Mouse (Mus musculus) intestine, embryonic 15.5 days (tissue): ENCODE measurements at regions not wholly inside any gene's neighbourhood (a gene's known extent, or its start where the extent isn't known, plus 50 kb on each side); places are given as distances from the start of the nearest gene placed in this dataset.

Experiments used
- ATAC-seq: fragments of 200-750 bp; cut with Nextera tagmentation; 2 replicates; pipeline ENCODE4 v1.8.0; 2017; ENCODE audit warnings: moderate TSS enrichment, moderate library complexity
- H3K27ac ChIP-seq: fragments of 300-500 bp; sonication (generic); 2 replicates; pipeline ENCODE4 v1.5.1; 2015; ENCODE audit warnings: mild to moderate bottlenecking, inconsistent platforms
- H3K27me3 ChIP-seq: fragments of 300-500 bp; sonication (generic); replicated peaks from 2 replicates; pipeline ENCODE4 v1.6.1; 2015; ENCODE audit warnings: inconsistent platforms
- H3K36me3 ChIP-seq: fragments of 300-500 bp; sonication (generic); 2 replicates; pipeline ENCODE4 v1.6.1; 2015; ENCODE audit warnings: inconsistent platforms
- H3K4me1 ChIP-seq: fragments of 300-500 bp; sonication (generic); replicated peaks from 2 replicates; pipeline ENCODE4 v1.6.1; 2015; ENCODE audit warnings: inconsistent platforms
- H3K4me2 ChIP-seq: fragments of 300-500 bp; sonication (generic); replicated peaks from 2 replicates; pipeline ENCODE4 v1.6.1; 2015; ENCODE audit warnings: mild to moderate bottlenecking, inconsistent platforms
- H3K4me3 ChIP-seq: fragments of 300-500 bp; sonication (generic); replicated peaks from 2 replicates; pipeline ENCODE4 v1.5.1; 2015; ENCODE audit warnings: inconsistent platforms
- H3K9ac ChIP-seq: fragments of 300-500 bp; sonication (generic); 2 replicates; pipeline ENCODE4 v1.6.1; 2015; ENCODE audit warnings: inconsistent platforms
- H3K9me3 ChIP-seq: fragments of 300-500 bp; sonication (generic); 2 replicates; pipeline ENCODE4 v1.6.1; 2016; ENCODE audit warnings: inconsistent platforms
- WGBS: fragments of 180-500 bp; shearing (Covaris S2); methylation state at CpG from one replicate; pipeline ENCODE4 v1.1.7; 2015; 5-methylcytosine and 5-hydroxymethylcytosine counted together

DNA sequence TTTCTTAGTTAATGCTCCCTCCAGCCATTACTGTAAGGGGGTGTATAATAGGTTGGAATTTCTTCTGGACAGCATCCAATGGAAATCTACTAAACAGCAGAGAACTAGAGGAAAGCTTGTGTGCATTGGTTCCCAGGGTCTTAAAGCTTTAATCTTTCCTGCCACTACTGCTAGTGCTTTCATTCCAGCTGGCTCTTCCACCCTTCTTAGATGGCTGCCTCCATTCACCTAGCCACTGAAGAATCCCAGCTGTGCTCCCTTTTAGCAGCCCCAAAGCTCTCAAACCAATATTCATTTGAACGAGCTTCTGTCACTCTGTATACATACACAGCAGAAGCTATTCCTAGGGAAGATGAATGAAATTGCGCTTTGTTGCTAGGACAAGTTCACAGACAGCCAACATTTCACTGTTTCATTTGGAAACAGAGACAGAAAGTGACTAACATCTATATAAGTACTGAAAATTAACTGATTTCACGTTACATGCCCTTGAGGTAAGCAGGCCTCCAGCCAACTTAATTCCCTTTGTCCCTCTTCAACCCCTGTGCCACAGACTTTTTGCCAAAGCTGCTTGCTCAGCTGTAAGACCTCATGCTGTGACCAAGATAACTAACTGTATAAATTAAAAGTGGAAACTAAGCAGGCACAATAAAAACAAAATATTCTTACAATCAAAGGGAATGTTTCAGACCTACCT, 388.3 kb downstream of the Gm1140 start:
- no peak overlapping the region for H3K9ac ChIP-seq
- no peaks in the 10 kb centered on the region for H3K9me3 ChIP-seq
- H3K4me1 ChIP-seq, result no peaks in the 10 kb centered on the region
- no peak for ATAC-seq
- 45% methylated on average over 3 of the region's 3 CpGs for WGBS
- H3K27ac ChIP-seq, result no peak overlapping the region
- H3K27me3 ChIP-seq, result no peaks in the 10 kb centered on the region
- no peak overlapping the region for H3K4me2 ChIP-seq
- no peaks in the 10 kb centered on the region for H3K36me3 ChIP-seq
- no peak overlapping the region for H3K4me3 ChIP-seq

DNA sequence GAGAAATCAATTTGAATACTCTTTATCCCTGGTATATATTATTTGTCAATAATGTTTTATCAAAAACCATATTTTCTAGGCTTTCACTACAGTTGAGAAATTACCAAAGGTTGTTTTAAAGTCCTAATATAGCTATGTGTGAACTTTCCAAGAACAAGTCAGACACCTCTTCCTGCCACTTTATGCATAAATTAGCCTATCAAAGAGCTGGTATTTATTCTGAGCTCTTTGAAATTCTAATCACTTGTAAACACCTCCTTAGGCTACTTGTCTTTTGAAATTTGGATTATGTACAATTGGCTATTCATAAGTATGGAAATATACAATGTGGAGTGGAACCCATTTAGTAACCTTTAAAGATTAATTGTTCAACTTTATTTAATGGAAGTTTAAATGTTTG, 409.5 kb downstream of the Gm1140 start:
- H3K4me3 ChIP-seq, result no peak overlapping the region
- no peaks in the 10 kb centered on the region for H3K9me3 ChIP-seq
- H3K4me2 ChIP-seq, result no peak overlapping the region
- H3K27me3 ChIP-seq, result no peaks in the 10 kb centered on the region
- ATAC-seq, result no peak
- no peaks in the 10 kb centered on the region for H3K36me3 ChIP-seq
- no peak overlapping the region for H3K27ac ChIP-seq
- H3K4me1 ChIP-seq, result no peaks in the 10 kb centered on the region
- no peak overlapping the region for H3K9ac ChIP-seq

DNA sequence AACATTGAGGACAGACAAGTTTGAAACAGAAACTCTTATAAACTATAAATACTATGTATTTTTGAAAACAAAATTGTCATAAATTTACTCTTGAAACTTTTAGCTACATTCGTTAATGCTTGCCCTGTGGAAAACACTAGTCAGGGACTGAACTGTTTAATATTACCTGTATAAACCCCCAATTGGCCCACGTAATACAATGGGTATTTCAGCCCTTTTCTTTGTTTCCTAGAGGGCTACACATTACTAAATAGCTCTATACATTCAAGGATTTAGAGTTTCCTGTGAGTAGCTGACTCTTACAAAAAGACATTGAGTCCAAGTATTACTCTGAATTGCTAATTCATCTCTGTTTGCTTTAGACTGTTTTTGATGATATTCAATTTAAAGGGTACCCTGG, 409.9 kb downstream of the Gm1140 start:
- 64% methylated on average over 2 of the region's 2 CpGs for WGBS
- Histone ChIP-seq H3K9me3 (no peaks in the 10 kb centered on the region), H3K4me3 (no peak overlapping the region), H3K4me2 (no peak overlapping the region), H3K9ac (no peak overlapping the region), H3K36me3 (no peaks in the 10 kb centered on the region), H3K27ac (no peak overlapping the region), H3K27me3 (no peaks in the 10 kb centered on the region), H3K4me1 (no peaks in the 10 kb centered on the region)
- ATAC-seq, result no peak

DNA sequence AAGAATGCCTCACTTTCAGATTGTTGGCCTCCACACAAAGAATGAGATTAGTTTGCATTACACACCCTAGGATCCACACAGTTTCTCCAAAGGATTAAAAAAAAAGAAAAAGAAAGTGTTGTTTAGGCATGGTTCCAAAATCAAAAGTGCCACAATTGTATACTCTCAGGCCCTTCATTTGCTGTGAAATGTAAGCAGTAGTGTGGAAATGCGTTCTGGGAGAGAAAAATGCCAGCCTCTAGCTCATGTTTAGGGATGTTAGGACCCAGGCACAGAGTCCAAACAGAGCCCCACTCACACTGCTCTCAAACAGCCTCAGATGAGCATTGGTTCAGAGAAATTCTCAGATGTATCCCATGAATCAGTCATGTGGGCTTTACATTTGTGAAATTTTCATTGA, 410.4 kb downstream of the Gm1140 start:
- Histone ChIP-seq H3K4me2 (no peak overlapping the region), H3K27me3 (no peaks in the 10 kb centered on the region), H3K9me3 (no peaks in the 10 kb centered on the region), H3K4me3 (no peak overlapping the region), H3K36me3 (no peaks in the 10 kb centered on the region), H3K9ac (no peak overlapping the region), H3K4me1 (no peaks in the 10 kb centered on the region), H3K27ac (no peak overlapping the region)
- no peak for ATAC-seq
- 40% methylated on average over 1 of the region's 1 CpGs for WGBS

DNA sequence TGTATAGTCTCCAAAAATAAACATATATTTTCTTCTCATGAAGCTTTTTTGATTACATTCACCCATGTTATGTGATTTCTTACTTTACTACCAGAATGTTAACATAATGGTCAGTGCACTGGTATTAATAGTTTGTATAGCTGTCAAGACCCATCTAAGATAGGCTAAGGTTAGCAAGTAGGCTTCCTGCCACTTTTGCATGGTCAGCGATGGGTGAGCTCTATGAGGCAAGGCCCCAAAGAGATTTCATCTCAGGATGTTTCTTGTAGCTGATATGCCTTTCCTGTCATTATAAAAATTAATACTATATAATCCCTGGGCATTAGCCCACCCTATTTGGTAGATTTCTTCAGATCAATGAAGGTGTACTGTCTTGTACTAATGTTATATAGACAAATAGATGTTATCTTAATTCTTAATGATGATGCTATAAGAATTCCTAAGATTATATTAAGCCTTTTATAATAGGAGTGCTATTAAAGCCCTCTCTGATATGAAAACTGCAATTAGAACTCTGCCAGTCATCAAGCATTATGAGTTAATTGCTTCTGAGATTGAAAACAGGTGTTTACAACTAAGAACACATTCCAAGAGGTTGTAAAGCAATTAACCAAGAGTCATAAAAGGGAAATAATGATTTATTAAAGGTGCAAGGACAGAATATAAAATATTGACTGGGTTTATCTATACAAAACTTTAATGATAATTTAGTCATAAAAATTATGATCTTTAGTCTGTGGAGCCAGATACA, 454.6 kb downstream of the Gm1140 start:
- H3K4me3 ChIP-seq, result no peak overlapping the region
- H3K27me3 ChIP-seq, result no peaks in the 10 kb centered on the region
- no peaks in the 10 kb centered on the region for H3K36me3 ChIP-seq
- 54% methylated on average over 1 of the region's 1 CpGs for WGBS
- ATAC-seq, result peak; percentile 80
- H3K4me1 ChIP-seq, result no peaks in the 10 kb centered on the region
- H3K9me3 ChIP-seq, result no peaks in the 10 kb centered on the region
- no peak overlapping the region for H3K9ac ChIP-seq
- H3K27ac ChIP-seq, result no peak overlapping the region
- no peak overlapping the region for H3K4me2 ChIP-seq

DNA sequence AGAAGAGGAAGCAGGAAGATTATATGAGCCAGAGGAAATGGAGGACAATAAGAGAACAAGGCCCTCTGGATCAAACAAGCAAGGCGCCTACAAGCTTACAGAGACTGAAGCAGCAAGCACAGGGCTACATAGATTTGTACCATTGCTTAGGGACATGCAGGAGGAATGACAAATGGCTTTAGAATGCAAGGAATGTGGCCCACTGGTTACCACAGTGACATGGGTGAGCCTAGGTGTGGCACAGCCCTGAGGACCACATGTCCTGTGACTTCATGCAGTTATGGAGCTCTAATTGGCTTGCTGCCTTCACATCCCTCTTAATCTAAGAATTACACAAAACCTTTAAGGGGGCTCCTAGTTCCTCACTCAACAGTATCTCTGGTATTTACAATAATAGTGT, 483.1 kb downstream of the Gm1140 start:
- Histone ChIP-seq H3K9me3 (no peaks in the 10 kb centered on the region), H3K4me3 (no peak overlapping the region), H3K9ac (no peak overlapping the region), H3K4me2 (no peak overlapping the region), H3K4me1 (no peaks in the 10 kb centered on the region), H3K27me3 (no peaks in the 10 kb centered on the region), H3K36me3 (no peaks in the 10 kb centered on the region), H3K27ac (no peak overlapping the region)
- 83% methylated on average over 1 of the region's 1 CpGs for WGBS
- ATAC-seq, result no peak
